Comparison of ENCODE assay signal across 8 mouse cellular contexts in genomic region chr9:106821050-106821617, GRCm38 (mm10). TPM values are rescaled to one million over a fixed set of nuclear protein-coding genes. Genes with fewer than 3 reads are reported as not detected.
A peak's percentile ranks its signal among the peaks of the same experiment; 100 is the strongest.
DNase-seq lines count a peak whose midpoint lies in the region; ATAC-seq and TF ChIP-seq lines count a peak whose summit lies in the region.

No protein-coding gene starts in this region.

- H3K36me3 ChIP-seq in testis, adult 2 months (ENCODE audit: control insufficient read depth, insufficient read depth, low read length): no peaks in the 10 kb centered on the region
- H3K36me3 ChIP-seq in hindbrain, embryonic 12.5 days: no peaks in the 10 kb centered on the region

- H3K27ac ChIP-seq in testis, adult 2 months (ENCODE audit: control insufficient read depth, insufficient read depth, low read depth, low read length): peak overlapping the region; percentile 55
- no peak overlapping the region for H3K27ac ChIP-seq in hindbrain, embryonic 12.5 days

- H3K27me3 ChIP-seq in testis, adult 2 months (ENCODE audit: control insufficient read depth, insufficient read depth, low read length): no peaks in the 10 kb centered on the region
- no peaks in the 10 kb centered on the region for H3K27me3 ChIP-seq in hindbrain, embryonic 12.5 days

- ATAC-seq in CD4-positive, CD25-positive, alpha-beta regulatory T cell, adult 4 months: no peak
- ATAC-seq in hindbrain, embryonic 12.5 days (ENCODE audit: low FRiP score): peak; percentile 0; the same call in 1 of the 2 replicates

- 50% methylated on average over 15 of the region's 15 CpGs for WGBS in hindbrain, embryonic 12.5 days

- DNase-seq in CD4-positive, CD25-positive, alpha-beta regulatory T cell, adult 2 months (ENCODE audit: low read depth, low spot score): peak; percentile 25
- no peak for DNase-seq in testis, postnatal 10 days (ENCODE audit: low spot score)
- peak; percentile 4 for DNase-seq in lung, postnatal 10 days
- no peak for DNase-seq in right cerebral cortex, postnatal 36 days (ENCODE audit: low spot score in 2 of 2)
- DNase-seq in left cerebral cortex, postnatal 4 days: no peak

- H3K4me2 ChIP-seq in hindbrain, embryonic 12.5 days (replicated peaks): peak overlapping the region; percentile 56

- no peak for TF ChIP-seq CTCF in testis, adult 2 months (IDR thresholded peaks at IDR 0.05; ENCODE audit: control insufficient read depth, insufficient read depth, insufficient replicate concordance, low read depth, low read length)

- intact Hi-C loops in left cerebral cortex, postnatal 4 days (cut with DNase I): no loop called here

- TF ChIP-seq POLR2A in testis, adult 2 months (IDR thresholded peaks at IDR 0.05; ENCODE audit: control insufficient read depth, low read depth, low read length): no peak

- H3K9me3 ChIP-seq in hindbrain, embryonic 12.5 days (replicated peaks): no peaks in the 10 kb centered on the region

- H3K9ac ChIP-seq in hindbrain, embryonic 12.5 days: peak overlapping the region; percentile 44; the same call in 1 of the 2 replicates

- no peaks in the 10 kb centered on the region; the same call in 1 of the 2 replicates for H3K4me1 ChIP-seq in testis, adult 2 months (ENCODE audit: control insufficient read depth, insufficient read depth, low read length)
- no peaks in the 10 kb centered on the region for H3K4me1 ChIP-seq in hindbrain, embryonic 12.5 days

- peak overlapping the region; percentile 91 for H3K4me3 ChIP-seq in testis, adult 2 months (ENCODE audit: control insufficient read depth, low read depth, low read length)
- peak overlapping the region; percentile 97 for H3K4me3 ChIP-seq in hindbrain, embryonic 12.5 days

RNA-seq across cellular contexts. Expression of gene Dcaf1, which starts 0.5 kb away (rescaled TPM):
- 10 to 100 TPM; 22.7 to 37.2 TPM for polyA plus RNA-seq in CD4-positive, CD25-positive, alpha-beta regulatory T cell, adult 4 months (2017; shearing (Covaris generic))
- polyA plus RNA-seq in testis, adult 2 months (2012; rRNA removed): 56.6 and 71.0 TPM in 2 replicates
- polyA plus RNA-seq in hindbrain, embryonic 12.5 days (2016; fragmentation: Nextera tagmentation; extraction: Ambion mirVana): 18.2 and 26.5 TPM in 2 replicates
- total RNA-seq in left cerebral cortex, postnatal 4 days (2021): 10 to 100 TPM; 31.2 to 33.4 TPM

RNA-seq across cellular contexts. Expression of gene Rad54l2, which starts 32.1 kb away (rescaled TPM):
- 1 to 10 TPM; 2.6 to 3.5 TPM for polyA plus RNA-seq in CD4-positive, CD25-positive, alpha-beta regulatory T cell, adult 4 months (2017; shearing (Covaris generic))
- polyA plus RNA-seq in testis, adult 2 months (2012; rRNA removed): 13.1 and 18.2 TPM in 2 replicates
- polyA plus RNA-seq in hindbrain, embryonic 12.5 days (2016; fragmentation: Nextera tagmentation; extraction: Ambion mirVana): 9.1 and 9.5 TPM in 2 replicates
- total RNA-seq in left cerebral cortex, postnatal 4 days (2021): 10 to 100 TPM; 29.5 to 31.2 TPM

Comparison
In these comparisons a context has a peak if more than half of its experiments do, and no peak if none do; other contexts are left out.
1. DNase-seq: peak in CD4-positive, CD25-positive, alpha-beta regulatory T cell, adult 2 months (single experiment) and lung, postnatal 10 days (single experiment); none in testis, postnatal 10 days (single experiment), right cerebral cortex, postnatal 36 days (0 of 2) and left cerebral cortex, postnatal 4 days (single experiment).